Mouse (Mus musculus) hindbrain, embryonic 16.5 days (tissue): ENCODE measurements around the gene Foxp1. TPM values are rescaled to one million over a fixed set of nuclear protein-coding genes. Genes with fewer than 3 reads are reported as not detected.

Source experiments
- ATAC-seq: fragments of 200-750 bp; cut with Nextera tagmentation; 2 replicates; pipeline ENCODE4 v1.8.0; 2017; ENCODE audit warnings: moderate TSS enrichment, moderate library complexity
- H3K27ac ChIP-seq: fragments of 300-500 bp; sonication (generic); 2 replicates; pipeline ENCODE4 v1.5.1; 2014; ENCODE audit warnings: low read depth, mild to moderate bottlenecking, control low read depth, low read length, moderate library complexity
- H3K27me3 ChIP-seq: fragments of 300-500 bp; sonication (generic); replicated peaks from 2 replicates; pipeline ENCODE4 v1.6.1; 2014; ENCODE audit warnings: low read length; ENCODE audit not compliant: control insufficient read depth, insufficient read depth
- H3K36me3 ChIP-seq: fragments of 300-500 bp; sonication (generic); 2 replicates; pipeline ENCODE4 v1.6.1; 2014; ENCODE audit warnings: mild to moderate bottlenecking, low read length, moderate library complexity, mixed read lengths; ENCODE audit not compliant: control insufficient read depth, insufficient read depth
- H3K4me1 ChIP-seq: fragments of 300-500 bp; sonication (generic); 2 replicates; pipeline ENCODE4 v1.6.1; 2014; ENCODE audit warnings: low read depth, low read length; ENCODE audit not compliant: control insufficient read depth, insufficient read depth
- H3K4me2 ChIP-seq: fragments of 300-500 bp; sonication (generic); 2 replicates; pipeline ENCODE4 v1.6.1; 2014; ENCODE audit warnings: mild to moderate bottlenecking, low read length, control low read depth, moderate library complexity
- H3K4me3 ChIP-seq: fragments of 300-500 bp; sonication (generic); 2 replicates; pipeline ENCODE4 v1.5.1; 2014; ENCODE audit warnings: mild to moderate bottlenecking, low read length, control low read depth, moderate library complexity
- H3K9ac ChIP-seq: fragments of 300-500 bp; sonication (generic); 2 replicates; pipeline ENCODE4 v1.6.1; 2014; ENCODE audit warnings: low read depth, mild to moderate bottlenecking, control low read depth, low read length, moderate library complexity
- H3K9me3 ChIP-seq: fragments of 300-500 bp; sonication (generic); 2 replicates; pipeline ENCODE4 v1.6.1; 2014; ENCODE audit warnings: mild to moderate bottlenecking, low read length, moderate library complexity; ENCODE audit not compliant: control insufficient read depth
- WGBS: fragments of 180-500 bp; shearing (Covaris S2); extraction: QIAGEN DNeasy Blood & Tissue Kit; methylation state at CpG from one replicate; pipeline ENCODE4 v1.1.7; 2014; 5-methylcytosine and 5-hydroxymethylcytosine counted together
- polyA plus RNA-seq: library from polyadenylated mRNA; unstranded; fragments of >200 nt; fragmentation: Nextera tagmentation; extraction: Ambion mirVana; gene quantifications from 2 replicates; pipeline ENCODE4 v1.2.1, GENCODE M21; 2015

Gene Foxp1
- polyA plus RNA-seq, 1 experiment from 2014 or later, result 47.8 TPM

GRCm38 (mm10) chr6:99322132-99322904 lies 200.2 kb downstream of the Foxp1 start:
- H3K27ac ChIP-seq, result no peak overlapping the region
- no peak overlapping the region for H3K4me2 ChIP-seq
- H3K4me3 ChIP-seq, result no peak overlapping the region
- 79% methylated on average over 8 of the region's 8 CpGs for WGBS
- peaks cover 4% of the 10 kb centered on the region for H3K4me1 ChIP-seq
- ATAC-seq, result no peak
- H3K27me3 ChIP-seq, result no peaks in the 10 kb centered on the region
- no peaks in the 10 kb centered on the region for H3K9me3 ChIP-seq
- no peak overlapping the region for H3K9ac ChIP-seq
- no peaks in the 10 kb centered on the region for H3K36me3 ChIP-seq

GRCm38 (mm10) chr6:99320444-99320843 lies 202.1 kb downstream of the Foxp1 start:
- no peak overlapping the region for H3K9ac ChIP-seq
- peaks cover 4% of the 10 kb centered on the region for H3K4me1 ChIP-seq
- no peaks in the 10 kb centered on the region for H3K9me3 ChIP-seq
- no peaks in the 10 kb centered on the region for H3K36me3 ChIP-seq
- ATAC-seq, result no peak
- H3K27ac ChIP-seq, result no peak overlapping the region
- H3K4me2 ChIP-seq, result no peak overlapping the region
- H3K27me3 ChIP-seq, result no peaks in the 10 kb centered on the region
- no peak overlapping the region for H3K4me3 ChIP-seq
- WGBS, result 57% methylated on average over 8 of the region's 8 CpGs

GRCm38 (mm10) chr6:99319415-99320405 lies 202.8 kb downstream of the Foxp1 start:
- no peak overlapping the region for H3K27ac ChIP-seq
- no peaks in the 10 kb centered on the region for H3K27me3 ChIP-seq
- H3K4me2 ChIP-seq, result no peak overlapping the region
- no peaks in the 10 kb centered on the region for H3K9me3 ChIP-seq
- no peak overlapping the region for H3K9ac ChIP-seq
- no peak overlapping the region for H3K4me3 ChIP-seq
- no peaks in the 10 kb centered on the region for H3K36me3 ChIP-seq
- ATAC-seq, result no peak
- 48% methylated on average over 19 of the region's 19 CpGs for WGBS
- peaks cover 4% of the 10 kb centered on the region for H3K4me1 ChIP-seq

DNA sequence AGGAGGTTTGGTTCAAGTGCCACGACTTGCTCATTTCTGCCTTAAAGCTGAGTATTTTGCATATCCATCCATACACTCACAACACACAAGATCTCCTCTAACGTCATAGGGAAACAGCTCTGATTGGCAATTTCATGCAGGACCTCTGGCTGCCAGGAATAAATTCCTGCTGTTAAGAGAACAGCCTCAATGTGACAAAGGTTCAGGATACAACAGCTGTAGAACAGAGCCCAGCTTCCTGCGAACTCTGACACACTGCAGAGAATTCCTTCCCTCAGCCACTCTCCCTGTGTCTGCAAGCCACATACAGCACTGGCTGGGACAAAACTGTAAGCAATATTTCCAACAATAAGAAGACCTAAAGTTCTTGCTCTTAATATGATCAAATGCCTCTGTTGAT lies 207.8 kb downstream of the Foxp1 start:
- no peak for ATAC-seq
- Histone ChIP-seq H3K4me3 (no peak overlapping the region), H3K9ac (no peak overlapping the region), H3K4me2 (no peak overlapping the region), H3K36me3 (no peaks in the 10 kb centered on the region), H3K4me1 (peaks cover 3% of the 10 kb centered on the region; the same call in 1 of the 2 replicates), H3K27me3 (no peaks in the 10 kb centered on the region), H3K27ac (no peak overlapping the region), H3K9me3 (no peaks in the 10 kb centered on the region)
- 52% methylated on average over 3 of the region's 3 CpGs for WGBS

- Histone ChIP-seq H3K36me3 (no peaks in the 10 kb centered on the region), H3K4me1 (peaks cover 3% of the 10 kb centered on the region; the same call in 1 of the 2 replicates), H3K27me3 (no peaks in the 10 kb centered on the region), H3K4me2 (no peak overlapping the region), H3K9me3 (no peaks in the 10 kb centered on the region), H3K4me3 (no peak overlapping the region), H3K27ac (no peak overlapping the region), H3K9ac (no peak overlapping the region)
- no peak for ATAC-seq
- 42% methylated on average over 12 of the region's 12 CpGs for WGBS
Observed at GRCm38 (mm10) chr6:99310529-99310928, 212.0 kb downstream of the Foxp1 start.

DNA sequence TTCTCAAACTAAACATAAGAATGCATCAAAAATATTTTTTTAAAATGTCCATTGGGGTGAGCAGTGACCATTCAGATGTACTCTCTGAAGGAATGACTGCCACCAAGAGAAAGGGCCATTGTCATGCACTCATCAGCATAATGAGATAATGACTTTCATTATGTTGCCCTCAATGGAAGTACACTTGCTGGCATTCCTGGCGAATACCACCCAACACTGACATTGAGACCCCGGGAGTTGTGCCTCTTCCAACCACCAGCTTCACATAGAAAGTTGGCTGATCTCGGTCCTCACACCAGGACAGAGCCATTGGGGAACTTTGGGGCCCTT lies 212.4 kb downstream of the Foxp1 start:
- no peak overlapping the region for H3K9ac ChIP-seq
- H3K36me3 ChIP-seq, result no peaks in the 10 kb centered on the region
- no peak overlapping the region for H3K4me2 ChIP-seq
- no peaks in the 10 kb centered on the region for H3K27me3 ChIP-seq
- H3K27ac ChIP-seq, result no peak overlapping the region
- ATAC-seq, result no peak
- peaks cover 3% of the 10 kb centered on the region; the same call in 1 of the 2 replicates for H3K4me1 ChIP-seq
- no peaks in the 10 kb centered on the region for H3K9me3 ChIP-seq
- H3K4me3 ChIP-seq, result no peak overlapping the region
- WGBS, result 25% methylated on average over 3 of the region's 3 CpGs

DNA sequence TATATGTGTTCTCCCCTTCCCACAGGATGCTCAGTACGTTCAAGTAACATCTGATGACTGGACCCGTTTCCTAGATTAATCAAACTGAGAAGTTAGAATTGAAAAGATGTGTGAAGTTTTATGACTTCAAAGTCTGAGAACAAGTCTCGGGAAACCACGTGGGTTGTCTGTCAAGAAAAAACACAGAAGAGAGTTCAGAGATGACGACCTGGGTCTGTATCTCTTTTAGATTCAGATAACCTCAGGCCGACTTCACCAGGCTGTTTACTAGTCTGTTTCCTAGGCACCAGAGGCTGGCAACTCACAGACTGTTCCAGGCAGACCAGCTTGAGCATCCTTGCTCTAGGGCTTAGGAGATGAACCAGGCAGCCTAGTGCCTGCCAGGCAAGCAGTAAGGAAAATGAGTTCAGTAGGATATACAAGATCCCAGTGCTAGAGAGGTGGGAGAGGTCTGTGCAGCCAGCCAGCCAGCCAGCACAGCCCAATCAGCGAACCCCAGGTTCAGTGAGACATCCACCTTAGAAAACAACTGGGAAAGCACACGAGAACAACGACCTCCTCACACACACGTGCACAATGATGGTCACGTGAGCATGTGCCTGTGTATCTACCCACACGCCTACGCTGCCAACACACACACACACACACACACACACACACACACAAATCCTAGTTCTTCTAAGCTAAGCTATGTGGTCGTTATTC lies 212.9 kb downstream of the Foxp1 start:
- H3K4me3 ChIP-seq, result no peak overlapping the region
- H3K4me2 ChIP-seq, result no peak overlapping the region
- H3K9ac ChIP-seq, result no peak overlapping the region
- H3K9me3 ChIP-seq, result no peaks in the 10 kb centered on the region
- no peaks in the 10 kb centered on the region for H3K27me3 ChIP-seq
- H3K27ac ChIP-seq, result no peak overlapping the region
- H3K36me3 ChIP-seq, result no peaks in the 10 kb centered on the region
- ATAC-seq, result no peak
- peaks cover 3% of the 10 kb centered on the region; the same call in 1 of the 2 replicates for H3K4me1 ChIP-seq
- 70% methylated on average over 14 of the region's 14 CpGs for WGBS

DNA sequence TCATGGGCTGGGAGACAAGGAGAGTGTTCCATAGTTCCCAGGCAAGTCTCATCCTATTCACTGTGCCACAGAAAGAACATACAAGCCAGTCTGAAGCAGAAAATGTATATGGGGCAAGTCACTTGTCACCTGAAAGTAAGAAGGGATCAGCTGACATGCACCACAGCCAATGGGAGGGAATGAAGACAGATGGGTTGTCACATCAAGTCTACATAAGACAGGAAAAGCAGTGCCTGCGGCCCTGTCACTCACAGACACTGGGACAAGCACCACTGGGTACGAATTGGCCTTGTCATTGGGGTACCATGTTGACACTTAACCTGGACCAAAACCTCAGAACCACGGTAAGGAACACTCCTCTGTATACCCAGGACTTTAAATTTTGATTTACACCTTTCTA lies 216.8 kb downstream of the Foxp1 start:
- H3K27me3 ChIP-seq, result no peaks in the 10 kb centered on the region
- no peaks in the 10 kb centered on the region for H3K36me3 ChIP-seq
- ATAC-seq, result no peak
- H3K4me1 ChIP-seq, result peaks cover 2% of the 10 kb centered on the region; the same call in 1 of the 2 replicates
- H3K9me3 ChIP-seq, result no peaks in the 10 kb centered on the region
- H3K27ac ChIP-seq, result no peak overlapping the region
- H3K4me3 ChIP-seq, result no peak overlapping the region
- 91% methylated on average over 3 of the region's 3 CpGs for WGBS
- H3K9ac ChIP-seq, result no peak overlapping the region
- no peak overlapping the region for H3K4me2 ChIP-seq

GRCm38 (mm10) chr6:99305236-99305635 lies 217.3 kb downstream of the Foxp1 start:
- H3K27ac ChIP-seq, result no peak overlapping the region
- H3K4me1 ChIP-seq, result no peaks in the 10 kb centered on the region
- H3K9ac ChIP-seq, result no peak overlapping the region
- 98% methylated on average over 3 of the region's 3 CpGs for WGBS
- H3K27me3 ChIP-seq, result no peaks in the 10 kb centered on the region
- no peaks in the 10 kb centered on the region for H3K9me3 ChIP-seq
- no peak overlapping the region for H3K4me2 ChIP-seq
- no peak overlapping the region for H3K4me3 ChIP-seq
- no peak for ATAC-seq
- H3K36me3 ChIP-seq, result no peaks in the 10 kb centered on the region
